Mouse (Mus musculus) left cerebral cortex, adult 18-20 months (tissue): ENCODE measurements around the gene Fbxw5. TPM values are rescaled to one million over a fixed set of nuclear protein-coding genes. Genes with fewer than 3 reads are reported as not detected.

ENCODE experiments used
- DNase-seq, 2 experiments: peaks; one replicate each; pipeline ENCODE4 v3.0.0; 2021 to 2022; ENCODE audit warnings: low spot score in 2 of 2, mixed read lengths in 1 of 2
- long read RNA-seq, 2 experiments: library from polyadenylated mRNA; stranded (forward); transcript quantifications; one replicate each; pipeline ENCODE4 v2.0.0; 2021
- total RNA-seq, 2 experiments: library from RNA; stranded (reverse); gene quantifications; 2 replicates each; pipeline ENCODE4 v1.2.3; 2021

Fbxw5 gene
- total RNA-seq = 100 to 1,000 TPM; 105 to 114 TPM
- long read RNA-seq, experiment 1, transcript Fbxw5-209 (3 exons, 870 nt) = minor isoform, 5 of 194 reads
- long read RNA-seq, experiment 1, transcript Fbxw5-201 (9 exons, 2,388 nt) = major isoform, 97 of 194 reads
- long read RNA-seq, experiment 1, partial matches to known transcripts = 26 of 194 reads
- long read RNA-seq, experiment 1, other reads (novel, unspliced or antisense) = 66 of 194 reads
- long read RNA-seq, experiment 2, transcript Fbxw5-209 (3 exons, 870 nt) = minor isoform, 8 of 162 reads
- long read RNA-seq, experiment 2, transcript Fbxw5-201 (9 exons, 2,388 nt) = major isoform, 77 of 162 reads
- long read RNA-seq, experiment 2, partial matches to known transcripts = 21 of 162 reads
- long read RNA-seq, experiment 2, other reads (novel, unspliced or antisense) = 56 of 162 reads

DNA sequence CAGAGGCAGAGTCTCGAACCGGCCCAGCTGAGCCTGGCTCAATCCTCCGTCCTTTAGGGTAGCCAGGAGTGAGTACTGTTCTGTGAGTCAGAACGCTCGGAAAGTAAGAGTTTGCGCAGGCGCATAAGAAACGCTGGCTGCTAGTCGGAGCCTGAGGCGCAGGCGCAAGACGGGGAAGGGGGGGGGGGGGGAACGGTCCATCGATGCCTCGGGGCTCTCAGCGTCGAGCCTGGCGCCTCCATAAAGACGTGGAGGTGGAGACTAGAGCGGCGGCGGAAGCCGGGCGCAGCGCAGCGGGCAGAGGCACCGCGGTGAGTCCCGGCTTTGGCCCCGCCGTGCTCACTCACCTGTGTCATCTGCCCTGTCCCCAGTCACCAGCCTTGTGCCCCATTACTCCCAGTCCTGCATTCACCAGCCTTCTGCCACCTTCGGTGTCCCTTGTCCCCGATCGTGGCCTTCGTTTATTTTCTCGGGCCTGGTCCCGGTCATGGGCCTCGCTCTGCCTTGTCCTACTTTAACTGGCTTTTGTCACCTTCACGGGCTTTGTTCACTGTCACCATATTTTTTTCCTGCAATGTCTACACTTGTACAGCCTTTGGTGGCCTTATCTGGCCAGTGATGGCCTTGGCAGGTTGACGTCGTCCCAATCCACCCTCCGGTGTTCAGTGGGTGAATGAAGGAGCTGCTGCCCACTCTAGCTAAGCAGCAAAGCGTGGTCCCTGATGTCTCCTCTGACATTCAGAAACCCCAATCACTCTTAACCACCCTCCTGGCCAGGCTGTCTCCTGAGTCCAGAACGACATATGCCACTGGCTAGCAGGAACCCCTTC, at the start of gene Fbxw5:
Gene Fbxw5 (plus strand): TSS at position 175 of the 830 bp plus-strand sequence.
- DNase-seq = peak; percentile 78 to 83

- no peak for DNase-seq
Observed at GRCm38 (mm10) chr2:25450853-25451647, 49.5 kb upstream of the Fbxw5 start.

GRCm38 (mm10) chr2:25452951-25453350, 47.6 kb upstream of the Fbxw5 start:
- no peak for DNase-seq

- DNase-seq = no peak
Observed at GRCm38 (mm10) chr2:25456205-25456953, 44.2 kb upstream of the Fbxw5 start, which contains the start of gene Clic3. Gene Clic3 (plus strand): TSS chr2:25456838.

DNA sequence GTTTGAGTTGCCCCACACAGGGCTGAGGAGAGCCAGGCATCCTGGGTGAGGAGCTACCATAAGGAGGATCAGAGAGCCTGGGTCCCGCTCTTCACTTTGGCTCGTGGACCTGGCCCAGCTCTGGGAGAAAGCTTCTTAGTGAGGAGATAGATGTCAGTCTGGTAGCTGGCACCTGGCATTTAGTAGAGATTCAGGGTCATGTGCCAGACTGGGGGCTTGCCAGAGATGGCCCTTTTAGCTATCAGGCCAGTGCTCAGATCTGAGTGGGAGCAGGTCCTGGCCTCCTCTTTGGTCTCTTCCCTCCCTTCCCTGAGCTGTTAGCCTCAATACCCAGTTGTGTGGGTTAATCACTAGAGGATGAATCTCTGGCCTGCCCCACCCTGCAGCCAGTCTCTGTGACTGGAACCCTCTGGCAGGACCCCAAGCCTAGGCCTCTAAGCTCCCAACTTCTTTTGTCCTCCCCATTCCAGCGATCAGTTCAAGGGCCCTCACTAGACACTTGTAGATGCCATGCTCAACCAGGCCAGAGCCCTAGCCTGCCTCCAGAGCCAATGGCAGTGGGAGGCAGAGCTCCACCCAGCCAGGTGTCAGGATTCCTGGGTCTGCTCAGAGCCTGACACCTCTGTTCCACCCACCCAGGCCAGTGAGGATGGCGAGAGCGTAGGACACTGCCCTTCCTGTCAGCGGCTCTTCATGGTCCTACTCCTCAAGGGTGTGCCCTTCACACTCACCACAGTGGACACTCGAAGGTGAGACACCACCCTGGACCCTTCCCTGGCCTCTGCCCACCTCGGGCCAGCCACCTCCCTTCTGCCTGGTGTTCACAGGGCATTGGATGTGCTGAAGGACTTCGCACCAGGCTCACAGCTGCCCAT, 43.3 kb upstream of the Fbxw5 start:
- DNase-seq = no peak

DNA sequence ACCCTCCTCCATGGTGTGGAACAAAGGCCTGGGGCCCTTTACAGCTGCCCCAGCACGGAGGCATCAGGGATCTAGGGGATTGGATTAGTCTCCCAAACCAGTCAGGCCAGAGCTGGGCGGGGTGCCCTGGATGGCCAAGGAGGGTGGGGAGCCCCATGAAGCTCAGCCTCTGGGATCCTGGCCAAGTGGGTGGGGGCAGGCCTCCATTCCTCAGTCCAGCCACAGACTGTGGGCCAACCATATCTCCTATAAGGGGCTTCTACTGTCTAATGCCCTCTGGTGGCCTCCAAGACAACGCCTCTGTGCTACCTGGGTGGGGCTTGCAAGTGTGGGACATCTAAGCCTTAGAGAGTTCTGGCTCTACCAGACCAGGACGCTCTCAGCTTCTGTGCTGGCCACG, 41.6 kb upstream of the Fbxw5 start:
- peak in 1 of 2 experiments; percentile 24 for DNase-seq

GRCm38 (mm10) chr2:25460135-25460534, 40.4 kb upstream of the Fbxw5 start:
- peak; percentile 24 to 35 for DNase-seq

GRCm38 (mm10) chr2:25460551-25461309, 39.8 kb upstream of the Fbxw5 start, which contains the start of gene Paxx:
Gene Paxx (minus strand): TSS chr2:25461094.
- peak; percentile 89 to 94 for DNase-seq

DNA sequence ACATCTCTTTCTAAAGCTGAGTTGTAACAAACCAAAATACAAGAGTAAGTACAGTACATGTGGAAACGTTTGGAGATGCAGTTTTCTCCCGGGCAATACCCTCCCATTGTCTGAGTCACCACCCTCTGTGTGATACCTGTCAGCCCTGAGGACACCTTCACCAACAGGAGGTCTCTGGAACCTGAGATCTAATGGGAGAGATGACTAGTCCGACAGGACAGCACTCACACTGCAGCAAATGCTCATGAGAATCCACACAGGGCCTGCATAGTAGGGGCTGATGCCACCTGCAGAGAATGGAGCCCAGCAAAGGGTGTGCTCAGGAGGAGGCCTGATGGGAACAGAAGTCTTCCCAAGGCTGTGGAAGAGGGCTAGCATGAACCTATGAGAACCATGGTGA, 39.1 kb upstream of the Fbxw5 start:
- DNase-seq = no peak

DNA sequence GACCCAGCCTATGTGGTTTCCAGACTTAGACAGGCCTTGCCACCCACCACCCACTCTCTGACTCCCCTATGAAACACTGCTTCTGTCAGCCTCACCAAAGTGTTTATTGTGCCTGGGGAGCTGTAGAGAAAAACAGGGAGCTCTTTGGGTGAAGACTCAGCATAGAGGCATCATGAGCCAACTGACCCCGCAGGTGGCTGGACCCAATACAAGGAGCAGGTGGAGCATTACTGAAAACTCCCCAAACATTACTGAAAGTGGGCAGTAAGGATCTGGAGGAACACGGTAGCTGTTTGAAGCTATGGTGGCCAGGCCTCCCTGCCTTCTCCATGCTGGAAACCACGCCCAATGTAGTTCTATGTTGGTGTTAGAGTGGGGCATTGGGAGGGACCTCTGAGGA, 36.9 kb upstream of the Fbxw5 start:
- no peak for DNase-seq

DNA sequence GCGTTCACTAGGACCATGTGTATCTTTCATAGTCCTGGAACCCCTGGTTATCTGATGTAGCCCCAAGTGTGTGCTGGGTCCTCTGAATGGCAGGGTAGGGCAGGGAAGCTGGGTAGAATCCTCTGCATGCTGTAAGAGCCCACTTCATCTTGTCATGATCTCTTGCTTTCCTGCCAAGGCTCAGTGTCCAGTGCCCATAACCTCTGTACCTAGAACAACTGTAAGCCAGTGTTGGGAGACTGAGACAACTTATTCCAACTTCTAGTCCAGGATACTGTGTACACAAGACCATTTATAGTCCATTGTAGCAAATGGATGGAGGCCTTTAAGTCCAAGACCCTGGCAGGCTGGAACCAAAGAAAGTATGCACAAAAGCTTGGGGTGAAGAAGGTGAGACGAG, 35.3 kb upstream of the Fbxw5 start:
- DNase-seq = no peak

DNA sequence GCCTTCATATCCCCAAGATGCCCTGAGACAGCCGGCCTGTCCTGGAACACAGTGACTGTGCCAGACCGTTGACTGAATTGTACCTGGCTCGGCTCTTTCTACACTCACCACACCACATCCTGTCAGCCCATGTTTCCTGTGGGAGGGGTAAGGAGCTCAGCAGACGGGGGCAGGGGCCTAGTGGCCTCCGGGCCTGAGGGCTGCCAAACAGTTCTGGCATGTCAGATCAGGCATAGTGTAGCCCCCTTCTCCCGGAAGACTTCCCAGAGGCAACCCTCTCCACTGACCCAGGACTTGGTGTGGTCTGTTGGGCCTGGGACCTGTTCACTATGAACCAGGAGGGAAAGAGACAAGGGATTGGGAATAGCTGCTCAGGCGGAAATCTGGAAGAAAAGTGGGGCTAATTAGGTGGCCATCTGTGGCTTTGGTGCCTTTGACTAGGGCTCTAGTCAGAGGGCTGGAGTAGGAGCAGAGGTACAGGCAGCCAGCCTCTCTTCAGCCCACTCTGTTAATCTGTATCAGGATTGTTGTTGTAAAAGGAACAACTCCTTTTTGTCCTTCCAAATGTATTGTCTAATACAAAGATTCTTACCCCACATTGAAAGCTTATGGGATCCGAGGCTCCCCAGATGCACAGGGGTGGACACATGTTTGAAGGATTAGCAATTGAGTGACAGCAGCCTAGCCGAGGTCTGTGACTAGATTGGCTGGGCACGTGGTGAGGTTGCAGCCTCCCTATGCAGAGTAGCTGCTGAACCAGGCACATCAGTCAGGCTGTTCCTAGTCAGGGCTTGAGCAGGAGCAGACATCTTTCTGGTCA, 34.5 kb upstream of the Fbxw5 start:
- no peak for DNase-seq

DNA sequence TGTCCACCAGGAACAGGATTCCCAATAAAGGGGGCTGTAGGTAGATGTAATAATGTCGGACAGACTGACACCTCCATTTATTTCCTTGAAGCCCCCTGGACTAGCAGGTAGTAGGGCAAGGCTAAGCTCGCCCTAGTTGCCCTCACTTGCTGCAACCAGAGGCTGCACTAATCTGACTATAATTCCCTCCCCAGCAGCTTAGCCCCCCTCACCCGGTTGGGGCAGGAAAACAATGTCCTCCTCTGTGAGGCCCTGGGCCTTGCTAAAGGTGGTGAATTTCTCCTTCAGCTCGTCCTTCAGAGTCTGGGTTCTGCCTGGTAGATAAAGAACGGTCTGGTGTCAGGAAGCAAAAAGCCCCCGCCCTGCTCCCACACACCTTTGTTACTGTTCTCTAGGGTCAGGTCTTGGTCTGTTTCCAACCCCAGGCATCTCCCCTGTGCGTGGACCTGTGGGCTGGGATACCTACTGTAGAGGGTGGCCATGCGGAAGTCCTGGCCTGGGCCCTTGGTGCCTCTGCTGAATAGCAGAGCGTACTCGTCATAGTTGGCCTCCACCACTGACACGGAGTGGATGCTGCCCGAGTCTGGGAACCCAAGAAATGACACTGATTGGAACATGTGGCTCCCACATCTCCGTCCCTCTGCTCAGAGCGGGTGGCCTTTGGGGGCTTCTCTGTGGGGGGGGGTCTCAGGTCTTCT, 32.8 kb upstream of the Fbxw5 start:
- no peak for DNase-seq

GRCm38 (mm10) chr2:25468962-25469915, 31.3 kb upstream of the Fbxw5 start:
- peak; percentile 36 for DNase-seq

DNA sequence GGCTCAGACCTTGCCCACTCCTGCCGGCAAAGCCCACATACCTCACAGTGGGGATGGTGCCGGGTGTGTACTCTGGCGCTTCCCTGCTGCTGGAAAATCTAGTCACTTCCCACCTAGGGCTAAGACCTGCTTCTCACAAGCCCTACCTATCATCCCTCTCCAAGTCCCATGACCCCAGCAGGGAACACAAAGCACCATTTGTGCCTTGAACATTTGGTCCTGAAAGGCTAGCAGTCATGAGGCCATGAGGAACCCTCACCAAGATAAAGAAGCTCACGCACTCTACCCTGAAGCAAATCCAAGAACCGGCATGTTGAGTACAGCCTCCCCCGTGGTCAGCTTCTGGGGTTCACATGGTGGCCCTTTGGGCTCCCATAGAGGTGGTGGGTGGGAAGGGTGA, 30.6 kb upstream of the Fbxw5 start, which contains the start of gene Ptgds:
Gene Ptgds (minus strand): TSS at position 78 of the 400 bp plus-strand sequence.
- no peak for DNase-seq

- DNase-seq = no peak
Observed at GRCm38 (mm10) chr2:25472550-25472949, 28.0 kb upstream of the Fbxw5 start.
